Mouse (Mus musculus): ENCODE measurements around the gene Kpna3.
A peak's percentile ranks its signal among the peaks of the same experiment; 100 is the strongest.
"Not testable (repeated sequence)": the region's sequence is repeated elsewhere in the genome, so short reads cannot be mapped to it uniquely, and the experiment has no call there.

Kpna3 gene

GRCm38 (mm10) chr14:61439661-61440559 lies at the start of gene Kpna3:
Gene Kpna3, minus strand, starts transcription at chr14:61439874.
- peak; percentile 97 for DNase-seq (ENCODE audit: low read depth, low spot score)

DNA sequence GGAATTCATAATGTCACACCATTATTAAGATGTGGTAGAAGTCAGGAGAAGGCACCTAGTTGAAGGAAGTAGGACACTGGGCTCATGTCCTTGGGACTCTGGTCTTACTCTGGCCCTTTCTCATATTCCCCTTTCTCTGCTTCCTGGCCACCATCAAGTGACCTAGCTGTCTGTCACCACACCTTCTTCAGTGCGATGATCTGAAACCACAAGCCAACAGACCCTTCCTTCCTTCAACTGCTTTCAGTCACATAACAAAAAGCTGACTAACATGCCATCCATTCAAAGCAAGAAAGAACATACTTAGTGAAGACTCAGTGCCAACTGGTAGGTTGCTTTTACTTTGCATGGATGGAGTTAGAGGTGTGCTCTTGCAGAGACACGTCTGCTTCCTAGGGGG lies 20.7 kb upstream of the Kpna3 start:
- DNase-seq (ENCODE audit: low read depth, low spot score): no peak

- DNase-seq (ENCODE audit: low read depth, low spot score): no peak
These were observed 17.8 kb upstream of the Kpna3 start for GRCm38 (mm10) chr14:61457468-61457867.

DNA sequence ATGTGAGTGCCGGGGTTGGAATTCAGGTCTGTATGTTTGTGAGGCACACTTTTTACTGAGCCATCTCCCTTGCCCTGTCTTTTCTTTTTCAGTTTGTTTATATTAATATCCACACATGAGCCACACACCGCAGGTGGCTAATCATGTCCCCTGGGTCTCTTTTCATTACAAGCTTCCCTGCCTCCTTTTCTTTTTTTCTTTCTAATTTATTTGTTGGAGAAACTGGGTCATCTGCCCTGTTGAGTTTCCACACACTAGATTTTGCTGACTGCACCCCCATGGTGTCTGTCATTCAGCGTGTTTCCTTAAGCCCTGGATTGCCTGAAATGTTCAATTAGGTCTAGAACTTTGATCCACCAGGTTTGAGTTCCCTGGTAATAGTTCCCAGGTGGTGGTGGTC lies 15.9 kb upstream of the Kpna3 start:
- no peak for DNase-seq (ENCODE audit: low read depth, low spot score)

- DNase-seq (ENCODE audit: low read depth, low spot score): no peak
These were observed 13.4 kb upstream of the Kpna3 start for GRCm38 (mm10) chr14:61453032-61453431.

GRCm38 (mm10) chr14:61452481-61452880 lies 12.8 kb upstream of the Kpna3 start:
- no peak for DNase-seq (ENCODE audit: low read depth, low spot score)

GRCm38 (mm10) chr14:61447775-61448174 lies 8.1 kb upstream of the Kpna3 start:
- peak; percentile 52 for DNase-seq (ENCODE audit: low read depth, low spot score)

- no peak for DNase-seq (ENCODE audit: low read depth, low spot score)
These were observed 473 bp downstream of the Kpna3 start for GRCm38 (mm10) chr14:61439141-61439660.

DNA sequence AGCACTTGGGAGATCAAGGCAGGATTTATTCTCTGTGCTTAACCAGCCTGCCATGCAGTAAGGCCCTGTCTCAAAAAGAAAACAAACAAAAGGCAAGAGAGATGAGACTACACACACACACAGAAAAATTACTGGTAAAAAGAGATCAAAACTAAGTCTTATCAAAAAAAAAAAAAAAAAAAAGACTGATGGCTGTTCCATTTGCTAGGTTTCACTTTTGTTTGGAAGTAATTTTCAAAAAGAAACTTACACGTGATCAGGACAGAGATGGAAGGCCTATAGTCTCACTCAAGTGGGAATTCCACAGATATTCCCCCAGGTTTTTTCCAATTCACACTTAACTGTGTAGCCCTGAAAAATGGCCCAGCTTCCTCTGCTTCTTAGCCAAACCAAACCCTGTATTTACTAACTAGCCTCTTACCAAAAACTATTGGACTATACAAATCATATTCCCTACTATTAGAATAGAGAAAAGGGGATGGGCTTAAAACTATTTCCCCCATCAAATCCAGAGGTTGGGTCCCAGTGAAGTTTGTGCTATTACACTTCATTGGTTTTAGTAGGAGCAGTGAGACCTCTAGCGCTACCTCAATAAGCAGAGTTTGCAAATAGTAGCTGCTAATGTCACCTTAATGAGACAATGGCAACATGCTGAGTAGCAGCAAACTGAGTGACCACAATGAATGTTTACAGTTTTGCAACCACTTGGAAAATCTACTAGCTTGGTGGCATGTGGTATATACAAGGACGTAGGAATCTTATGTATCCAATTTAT lies 1.3 kb downstream of the Kpna3 start:
- no peak for DNase-seq (ENCODE audit: low read depth, low spot score)

DNA sequence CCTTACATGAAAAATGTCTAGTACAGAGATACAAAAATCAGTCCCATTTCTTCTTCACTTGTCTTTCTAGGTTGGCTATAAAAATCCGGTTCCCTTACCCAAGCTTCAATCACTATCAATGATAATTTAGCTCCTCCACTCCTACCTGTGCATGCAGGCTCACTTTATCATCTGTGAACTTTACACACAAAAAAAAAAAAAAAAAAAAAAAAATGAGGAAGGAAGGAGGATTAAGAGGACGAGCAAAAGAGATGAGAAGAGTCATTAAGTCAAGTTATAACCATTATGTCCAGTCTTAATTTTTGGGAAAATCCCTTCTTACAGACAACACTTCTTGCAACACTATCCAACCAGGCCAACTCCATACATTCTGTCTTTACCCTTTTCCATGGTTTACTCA lies 2.8 kb downstream of the Kpna3 start:
- no peak for DNase-seq (ENCODE audit: low read depth, low spot score)

DNA sequence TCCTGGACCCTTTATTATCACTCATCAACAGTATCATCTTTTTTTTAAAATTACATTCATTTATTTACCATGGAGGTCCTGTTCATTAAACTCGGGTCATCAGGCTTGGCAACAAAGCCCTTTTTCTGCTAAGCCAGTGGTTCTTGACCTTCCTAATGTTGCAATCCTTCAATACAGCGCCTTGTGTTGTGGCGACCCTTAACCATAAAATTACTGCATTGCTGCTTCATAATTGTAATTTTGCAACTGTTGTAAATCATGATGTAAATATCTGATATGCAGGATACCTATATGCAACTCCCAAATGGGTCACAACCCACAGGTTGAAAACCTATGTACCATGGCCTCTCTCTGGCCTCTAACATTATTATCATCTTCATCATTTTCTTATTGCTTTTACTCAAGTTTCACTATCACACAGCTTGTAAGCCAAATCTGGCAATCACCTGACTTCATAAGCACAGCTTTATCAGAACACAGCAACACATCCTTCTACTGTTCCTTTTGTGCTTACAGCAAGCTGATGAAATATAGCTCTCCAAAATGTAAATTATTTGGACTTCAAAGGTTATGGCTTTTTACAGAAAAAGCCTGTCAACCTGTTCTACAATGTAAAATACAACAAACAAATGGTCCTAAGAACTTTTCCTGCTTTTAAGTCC lies 11.4 kb downstream of the Kpna3 start:
- no peak for DNase-seq (ENCODE audit: low read depth, low spot score)

DNA sequence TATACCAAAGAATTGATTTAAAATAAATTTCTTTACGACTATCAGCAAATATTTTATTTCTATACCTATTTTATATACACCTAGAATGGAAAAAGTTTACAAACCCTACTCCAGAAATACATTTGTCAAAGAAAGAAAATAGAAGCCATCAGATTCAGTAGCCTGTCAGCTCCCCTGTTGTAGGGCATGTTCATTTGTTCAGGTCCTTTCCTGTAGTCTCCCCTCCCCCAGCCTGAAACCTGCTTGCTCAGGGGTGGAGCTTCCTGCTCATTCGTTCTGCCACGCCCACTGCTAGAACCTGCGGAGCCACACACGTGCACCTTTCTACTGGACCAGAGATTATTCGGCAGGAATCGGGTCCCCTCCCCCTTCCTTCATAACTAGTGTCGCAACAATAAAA lies 12.6 kb downstream of the Kpna3 start:
- not testable (repeated sequence) for DNase-seq (ENCODE audit: low read depth, low spot score)

- DNase-seq (ENCODE audit: low read depth, low spot score): no peak
These were observed 14.5 kb downstream of the Kpna3 start for GRCm38 (mm10) chr14:61425080-61425665.

DNA sequence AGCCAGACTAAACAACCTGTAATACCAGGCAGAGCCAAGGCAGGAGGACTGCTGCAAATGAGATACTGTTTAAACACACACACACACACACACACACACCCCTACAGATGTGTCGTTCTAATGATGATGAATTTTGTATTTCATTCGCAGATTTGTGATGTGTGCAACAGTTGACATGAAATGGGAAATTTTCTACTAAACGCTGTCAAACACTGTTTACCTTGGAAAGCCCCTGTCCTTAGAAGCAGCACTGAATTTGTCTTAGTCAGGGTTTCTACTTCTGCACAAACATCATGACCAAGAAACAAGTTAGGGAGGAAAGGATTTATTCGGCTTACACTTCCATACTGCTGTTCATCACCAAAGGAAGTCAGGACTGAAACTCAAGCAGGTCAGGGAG lies 24.0 kb downstream of the Kpna3 start:
- no peak for DNase-seq (ENCODE audit: low read depth, low spot score)

DNA sequence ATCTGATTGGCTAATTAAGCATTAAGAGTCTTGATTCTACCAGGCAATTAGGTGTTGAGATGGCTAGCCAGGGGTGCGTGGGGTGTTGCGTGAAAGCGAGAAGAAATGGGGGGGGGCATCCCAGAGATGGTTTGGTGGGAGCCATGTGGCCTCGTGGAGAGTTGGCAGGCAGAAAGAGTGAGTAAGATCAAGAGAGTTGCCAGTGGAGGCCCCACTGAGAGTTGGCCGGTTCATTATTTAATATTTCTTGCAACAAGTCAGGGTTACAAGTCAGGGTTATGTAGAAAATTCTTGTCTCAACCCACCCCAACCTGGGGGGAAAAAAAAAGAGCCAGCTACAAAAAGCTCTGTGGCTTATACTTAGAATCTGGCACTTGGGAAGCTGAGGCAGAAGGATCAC lies 24.4 kb downstream of the Kpna3 start:
- DNase-seq (ENCODE audit: low read depth, low spot score): no peak

GRCm38 (mm10) chr14:61414808-61415207 lies 24.9 kb downstream of the Kpna3 start:
- no peak for DNase-seq (ENCODE audit: low read depth, low spot score)

GRCm38 (mm10) chr14:61414199-61414598 lies 25.5 kb downstream of the Kpna3 start:
- DNase-seq (ENCODE audit: low read depth, low spot score): no peak

GRCm38 (mm10) chr14:61413686-61414085 lies 26.0 kb downstream of the Kpna3 start:
- DNase-seq (ENCODE audit: low read depth, low spot score): no peak

- DNase-seq (ENCODE audit: low read depth, low spot score): no peak
These were observed 29.7 kb downstream of the Kpna3 start for GRCm38 (mm10) chr14:61410020-61410419.

DNA sequence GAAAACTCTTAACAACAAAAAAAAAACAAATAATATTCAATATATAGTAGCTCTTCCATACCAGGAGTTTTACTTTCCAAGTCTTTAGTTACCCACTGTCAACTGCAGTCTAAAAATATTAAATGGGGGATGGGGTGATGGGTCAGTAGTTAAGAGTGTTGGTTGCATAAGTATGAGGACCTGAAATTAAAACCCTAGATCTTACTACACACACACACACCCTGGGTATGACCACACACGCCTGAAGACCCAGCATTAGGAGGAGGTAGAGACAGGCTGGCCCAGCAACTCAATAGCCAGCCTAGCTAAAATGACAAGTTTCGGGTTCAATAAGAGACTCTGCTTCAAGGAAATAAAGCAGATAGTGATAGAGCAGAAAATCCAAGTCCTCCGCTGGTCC lies 32.6 kb downstream of the Kpna3 start:
- DNase-seq (ENCODE audit: low read depth, low spot score): peak; percentile 56

GRCm38 (mm10) chr14:61405761-61406160 lies 33.9 kb downstream of the Kpna3 start:
- DNase-seq (ENCODE audit: low read depth, low spot score): no peak

DNA sequence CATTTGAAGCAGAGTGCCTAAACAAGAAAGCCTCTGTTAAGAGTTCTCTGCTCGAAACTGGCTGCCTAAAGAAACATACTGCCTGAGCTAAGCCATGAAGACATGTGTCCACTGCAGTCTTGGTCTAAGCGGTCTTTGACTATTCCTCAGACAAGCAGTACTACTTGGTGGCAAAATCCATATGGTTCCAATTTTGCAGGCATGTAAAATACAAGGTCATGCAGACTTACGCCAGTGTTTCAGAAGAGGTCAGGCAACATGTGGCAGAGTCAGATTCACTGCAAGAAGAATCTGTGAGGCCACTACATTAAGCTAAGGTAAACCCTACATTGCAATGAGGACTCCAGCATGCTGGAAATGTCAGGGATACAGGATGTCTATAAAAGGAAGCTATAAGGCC lies 34.7 kb downstream of the Kpna3 start:
- no peak for DNase-seq (ENCODE audit: low read depth, low spot score)
